Mouse (Mus musculus) MN1 (cell line): ENCODE measurements around the gene Lgr6.
"Not testable (repeated sequence)": the region's sequence is repeated elsewhere in the genome, so short reads cannot be mapped to it uniquely, and the experiment has no call there.

Experiments
- DNase-seq: peaks from one replicate; pipeline ENCODE4 v3.0.0-alpha.2; 2016; ENCODE audit warnings: low spot score

Gene Lgr6

GRCm38 (mm10) chr1:135128011-135128441, 22.9 kb upstream of the Lgr6 start:
- no peak for DNase-seq

DNA sequence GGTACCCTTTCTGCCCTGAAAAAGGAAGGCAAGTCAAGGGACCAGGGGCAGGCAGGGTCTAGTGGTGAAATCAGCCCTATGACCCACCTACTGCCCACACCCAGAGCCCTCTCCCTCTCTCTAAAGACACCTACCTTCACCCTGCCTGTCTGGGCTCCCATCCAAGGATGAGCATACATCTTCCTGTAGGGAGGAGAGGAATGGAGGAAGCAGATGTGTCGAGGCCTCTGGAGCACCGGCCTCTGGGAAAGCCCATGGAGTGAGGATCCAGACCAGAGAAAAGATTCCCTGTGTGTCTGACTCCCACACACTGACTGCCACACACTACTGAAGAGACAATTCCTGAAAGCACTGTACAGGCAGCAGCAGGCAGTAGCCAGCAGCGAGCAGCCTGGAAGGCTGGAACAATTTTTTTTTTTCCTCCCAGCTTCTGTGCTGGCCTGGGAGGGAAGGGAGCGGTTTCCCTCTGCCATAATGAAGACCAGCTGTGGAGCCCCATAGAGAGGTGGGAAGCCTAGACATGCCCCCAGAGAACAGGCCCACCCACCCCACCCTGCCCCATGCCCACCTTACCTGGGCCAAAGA, 21.5 kb upstream of the Lgr6 start:
- DNase-seq: peak; percentile 65

- DNase-seq: peak; percentile 36
These were observed 20.9 kb upstream of the Lgr6 start for GRCm38 (mm10) chr1:135125990-135126389.

- DNase-seq: no peak
These were observed 19.7 kb upstream of the Lgr6 start for GRCm38 (mm10) chr1:135124573-135125363.

GRCm38 (mm10) chr1:135112661-135113060, 7.6 kb upstream of the Lgr6 start:
- peak; percentile 65 for DNase-seq

DNA sequence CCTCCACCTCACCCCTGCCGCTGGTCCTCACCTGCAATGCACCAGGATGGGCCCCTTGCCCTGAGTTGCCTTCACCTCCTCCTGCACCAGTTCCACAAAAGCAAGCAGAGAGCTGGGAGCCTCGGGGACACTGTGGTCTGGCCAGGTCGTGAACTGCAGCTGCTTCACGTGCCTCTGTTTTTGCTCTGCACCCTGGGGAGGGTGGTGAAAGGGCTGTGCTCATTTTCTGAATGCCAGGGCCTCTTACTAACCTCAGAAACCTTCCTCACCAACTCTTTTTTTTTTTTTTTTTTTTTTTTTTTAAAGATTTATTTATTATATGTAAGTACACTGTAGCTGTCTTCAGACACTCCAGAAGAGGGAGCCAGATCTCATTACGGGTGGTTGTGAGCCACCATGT, 6.2 kb upstream of the Lgr6 start:
- not testable (repeated sequence) for DNase-seq

DNA sequence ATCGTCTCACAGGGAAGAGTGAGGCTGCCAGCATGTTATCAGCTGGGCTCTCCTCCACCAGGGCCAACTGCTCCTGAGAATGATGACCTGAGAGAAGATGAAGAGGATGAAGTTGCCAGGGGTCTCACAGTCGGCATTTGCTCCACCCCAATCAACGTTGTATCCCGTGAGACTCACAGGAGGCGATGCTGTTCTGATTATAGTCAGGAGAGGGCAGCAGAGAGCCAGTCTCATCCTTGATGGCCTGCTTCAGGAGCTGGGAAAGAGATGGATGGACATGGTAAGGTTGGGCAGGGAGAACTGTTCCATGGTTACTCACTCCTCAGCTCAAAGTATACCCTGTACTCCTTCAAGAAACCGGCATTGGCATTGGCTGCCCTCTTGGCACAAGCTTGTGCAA, 5.0 kb upstream of the Lgr6 start:
- DNase-seq: peak; percentile 75

DNA sequence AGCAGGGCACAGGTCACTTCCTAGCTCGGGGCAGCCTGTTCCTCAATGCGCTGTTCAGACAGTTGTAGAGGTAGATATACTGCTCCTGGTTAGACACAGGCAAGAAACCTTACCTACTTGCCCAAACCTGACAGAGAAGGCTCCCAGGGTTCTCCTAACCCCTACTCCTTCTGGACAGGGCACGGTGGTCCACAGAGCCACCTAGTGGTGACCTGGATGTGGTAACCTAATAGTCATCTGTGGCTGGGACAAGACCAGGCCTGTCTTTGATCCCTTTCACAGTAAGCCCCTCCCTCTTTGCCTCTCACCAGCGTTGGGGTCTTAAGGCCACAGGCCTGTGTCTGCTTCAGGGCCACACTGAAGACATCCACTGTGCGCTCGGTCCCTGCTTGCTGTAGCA, 3.5 kb upstream of the Lgr6 start:
- DNase-seq: peak; percentile 53

- peak; percentile 77 for DNase-seq
These were observed 875 bp upstream of the Lgr6 start for GRCm38 (mm10) chr1:135105951-135106350.

GRCm38 (mm10) chr1:135100400-135100799, 4.7 kb downstream of the Lgr6 start:
- no peak for DNase-seq

GRCm38 (mm10) chr1:135098441-135098840, 6.6 kb downstream of the Lgr6 start:
- no peak for DNase-seq

- DNase-seq: no peak
These were observed 7.6 kb downstream of the Lgr6 start for GRCm38 (mm10) chr1:135097441-135097840.

GRCm38 (mm10) chr1:135096312-135096711, 8.8 kb downstream of the Lgr6 start:
- peak; percentile 35 for DNase-seq

- DNase-seq: no peak
These were observed 9.9 kb downstream of the Lgr6 start for GRCm38 (mm10) chr1:135095189-135095588.

DNA sequence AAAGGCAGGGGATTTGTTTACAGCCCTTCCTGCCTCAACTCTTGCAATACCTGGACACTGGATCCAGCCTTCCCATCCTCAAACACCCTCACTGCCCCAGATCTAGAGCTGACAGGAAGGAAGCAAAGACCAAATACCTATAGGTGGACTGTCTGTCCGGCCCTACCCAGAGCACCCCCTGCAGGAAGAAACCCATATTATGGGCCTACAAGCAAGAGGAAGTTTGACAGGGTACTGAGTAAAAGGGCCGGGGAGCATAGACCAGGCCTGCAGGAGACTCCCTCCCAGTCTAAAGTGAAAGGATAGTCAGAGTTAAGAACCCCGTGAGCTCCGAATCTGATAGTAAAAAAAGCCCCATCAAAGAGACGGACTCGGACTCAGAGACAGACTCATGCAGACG, 10.4 kb downstream of the Lgr6 start:
- no peak for DNase-seq

GRCm38 (mm10) chr1:135090914-135091313, 14.2 kb downstream of the Lgr6 start:
- no peak for DNase-seq

GRCm38 (mm10) chr1:135089626-135090025, 15.4 kb downstream of the Lgr6 start:
- no peak for DNase-seq

GRCm38 (mm10) chr1:135087414-135087813, 17.7 kb downstream of the Lgr6 start:
- DNase-seq: no peak

DNA sequence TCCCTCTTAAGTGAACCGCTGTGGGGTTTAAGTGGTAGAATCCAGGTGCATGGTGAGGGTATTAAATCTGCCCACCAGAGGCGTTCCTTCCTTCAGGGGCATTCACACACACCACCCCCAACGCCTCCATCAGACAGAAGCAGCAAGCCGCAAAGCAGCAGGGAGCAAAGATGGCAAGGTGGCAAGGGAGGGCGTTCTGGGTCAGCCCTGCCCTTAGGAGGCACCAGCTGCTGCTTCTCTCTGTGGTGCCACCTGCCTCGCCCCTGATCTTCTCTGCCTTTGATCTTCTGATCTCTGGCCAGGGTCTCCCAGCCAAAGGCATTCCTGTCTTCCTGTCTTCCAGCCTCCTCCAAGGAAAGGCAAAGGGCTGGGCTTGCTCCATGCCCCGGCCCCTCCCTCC, 19.1 kb downstream of the Lgr6 start:
- DNase-seq: no peak

DNA sequence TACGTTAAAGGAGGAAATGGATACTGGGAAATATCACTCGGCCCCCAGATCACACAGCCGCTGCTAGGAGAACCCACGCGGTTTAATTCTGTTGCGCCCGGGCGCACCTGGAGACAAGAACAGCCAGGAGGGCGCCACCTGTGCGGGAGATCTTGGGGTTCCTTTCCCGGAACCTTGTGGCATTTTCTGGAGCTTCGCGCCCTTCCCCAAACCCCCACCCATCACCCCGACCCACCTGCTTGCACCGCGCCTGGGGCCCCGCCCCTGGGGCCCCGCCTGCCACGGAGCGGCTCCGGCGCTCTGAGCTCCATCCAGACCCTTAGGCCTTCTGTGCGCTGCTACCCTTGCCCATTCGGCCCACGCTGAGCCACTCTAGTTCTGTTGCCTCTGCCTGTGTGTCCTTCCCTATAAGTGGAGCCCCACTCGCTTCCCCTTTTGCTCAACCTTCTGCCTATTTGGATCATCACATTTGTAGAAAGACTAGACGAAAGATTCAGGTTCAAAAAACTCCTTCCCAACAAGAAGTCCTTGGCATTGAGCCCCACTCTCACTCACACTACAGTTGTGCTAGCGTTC, 19.7 kb downstream of the Lgr6 start:
- no peak for DNase-seq

GRCm38 (mm10) chr1:135083465-135083864, 21.6 kb downstream of the Lgr6 start:
- DNase-seq: no peak

DNA sequence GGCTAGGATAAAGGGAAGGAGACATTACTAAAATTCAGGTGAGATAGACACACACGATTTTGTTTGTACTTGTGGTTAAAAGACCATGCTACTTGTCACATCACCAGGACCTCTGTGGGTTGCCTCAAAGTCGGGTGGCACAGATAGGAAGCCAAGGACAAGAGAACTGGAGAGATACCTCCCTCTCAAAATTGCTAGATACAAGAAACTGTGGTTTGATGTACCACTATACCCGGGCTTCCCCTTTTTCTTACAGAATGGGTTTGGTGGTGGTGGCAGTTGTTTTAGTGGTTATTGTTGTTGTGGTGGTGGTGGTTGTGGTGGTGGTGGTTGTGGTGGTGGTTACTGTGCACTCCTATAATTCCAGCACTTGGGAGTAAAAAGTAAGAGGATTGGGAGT, 22.8 kb downstream of the Lgr6 start:
- no peak for DNase-seq

GRCm38 (mm10) chr1:135079021-135079420, 26.1 kb downstream of the Lgr6 start:
- no peak for DNase-seq
